Mouse (Mus musculus): ENCODE measurements at regions not wholly inside any gene's neighbourhood (a gene's known extent, or its start where the extent isn't known, plus 50 kb on each side); places are given as distances from the start of the nearest gene placed in this dataset.

DNA sequence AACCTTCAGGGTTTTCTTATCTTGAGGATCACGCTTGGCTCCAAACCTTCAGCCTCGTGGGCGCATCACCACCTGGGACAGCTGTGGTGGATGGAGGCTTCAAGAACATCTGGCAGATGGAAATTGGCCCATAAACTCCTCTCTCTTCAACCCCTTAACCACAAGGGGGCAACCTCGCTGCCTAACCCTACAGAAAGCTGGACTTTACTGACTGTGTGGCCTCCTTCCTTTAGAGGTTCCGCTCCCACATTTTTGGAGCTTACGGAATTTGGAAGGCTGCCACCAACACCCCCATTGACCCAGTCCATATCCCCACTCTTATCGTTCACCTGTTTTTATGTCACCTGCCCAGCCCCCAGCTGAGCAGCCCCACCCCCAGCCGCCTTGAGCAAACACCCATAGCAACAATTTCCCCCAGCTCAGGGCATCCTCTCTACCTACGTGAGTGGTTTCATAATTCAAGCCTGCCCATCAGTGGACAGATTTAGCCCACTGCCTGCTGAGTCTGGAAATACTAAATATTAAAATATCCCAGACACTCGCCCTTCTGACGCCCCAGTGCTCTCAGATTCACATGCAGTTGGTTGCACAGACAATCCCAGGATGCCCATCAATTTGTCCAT, 167.0 kb upstream of the Slc22a22 start:
- DNase-seq, result peak; percentile 42

DNA sequence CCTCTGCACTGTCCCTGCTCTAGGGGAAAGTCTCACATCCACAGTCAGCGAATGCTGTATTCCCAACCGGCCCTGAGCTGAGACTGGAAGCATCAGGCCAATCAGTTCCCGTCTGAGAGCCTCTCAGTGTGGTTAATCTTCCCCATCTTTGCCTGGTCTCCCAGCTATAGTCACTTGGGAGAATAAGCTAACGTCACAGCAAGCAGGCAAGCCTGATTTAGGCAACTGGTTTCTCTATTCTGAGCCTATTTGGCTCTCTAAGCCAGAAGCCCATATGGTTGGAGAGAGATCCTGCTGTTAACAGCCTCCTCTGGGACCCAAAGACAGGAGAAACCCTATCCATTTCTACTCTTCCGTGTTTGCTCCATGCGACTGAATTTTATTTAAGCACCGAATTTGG, 161.7 kb upstream of the Slc22a22 start:
- DNase-seq, result no peak

GRCm38 (mm10) chr15:57633067-57633466, 155.6 kb upstream of the Slc22a22 start:
- DNase-seq, result no peak

- DNase-seq, result no peak
These were observed 155.1 kb upstream of the Slc22a22 start for GRCm38 (mm10) chr15:57632537-57632936.

DNA sequence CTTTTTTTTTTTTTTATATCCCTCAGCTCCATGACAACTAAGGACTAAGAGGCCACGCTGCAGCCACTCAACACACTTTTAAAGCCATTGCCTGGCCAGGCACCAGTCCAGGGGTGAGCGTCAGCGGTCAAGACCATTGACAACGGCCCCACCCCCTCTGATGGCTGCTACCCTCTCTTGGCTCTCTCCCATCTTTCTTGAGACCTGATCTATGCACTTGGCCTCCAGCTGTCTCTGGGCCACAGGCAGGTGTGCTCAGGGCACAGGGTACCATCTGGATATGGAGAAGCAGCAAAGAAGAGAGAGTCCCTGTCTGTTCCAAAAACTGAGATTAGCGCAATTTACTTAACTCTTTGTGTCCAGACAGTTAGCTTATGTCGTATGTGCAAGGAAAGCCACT, 141.0 kb upstream of the Slc22a22 start:
- DNase-seq, result no peak

DNA sequence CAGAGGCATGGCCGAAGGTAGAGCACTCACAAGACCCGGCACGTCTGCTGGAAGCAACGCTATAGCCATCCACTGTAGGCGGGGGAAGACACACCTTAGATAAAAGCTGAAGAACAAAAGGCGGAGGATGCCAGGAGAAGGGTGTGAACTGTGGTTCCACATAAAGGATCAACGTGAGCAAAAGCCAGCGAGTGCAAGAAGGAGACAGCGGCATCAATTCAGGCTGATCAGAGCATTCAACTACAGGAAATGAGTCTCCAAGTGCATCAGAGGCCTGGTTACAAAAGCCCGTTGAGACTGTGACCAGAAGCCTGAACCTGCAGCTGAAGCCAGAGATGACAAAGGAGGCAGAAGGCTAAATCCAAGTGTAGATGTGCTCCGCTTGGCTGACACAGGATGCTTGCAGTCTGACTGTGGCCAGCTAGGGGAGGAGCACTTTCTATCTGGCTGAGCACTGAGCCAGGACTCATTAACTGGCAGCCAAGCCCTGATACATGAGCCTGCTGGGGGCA, 139.5 kb upstream of the Slc22a22 start:
- DNase-seq, result no peak

DNA sequence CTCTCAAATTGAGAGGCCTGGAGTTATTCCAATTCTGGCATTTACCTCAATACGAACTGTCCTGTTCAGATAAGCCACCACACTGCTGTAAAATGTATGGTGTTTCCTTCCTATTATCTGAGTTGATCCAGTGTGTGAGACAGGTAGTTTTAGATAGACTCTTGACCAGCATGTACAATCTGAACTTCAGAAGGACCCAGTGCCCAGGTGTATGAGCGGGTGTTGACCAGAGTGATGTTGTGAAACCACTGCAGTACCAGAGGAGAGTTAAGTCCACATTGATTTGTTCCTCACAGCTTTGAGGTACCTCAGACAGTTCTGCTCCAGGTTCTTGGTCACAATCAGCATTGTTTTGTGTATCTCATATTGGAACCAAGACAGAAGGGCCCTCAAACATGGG, 132.6 kb upstream of the Slc22a22 start:
- DNase-seq, result no peak

GRCm38 (mm10) chr15:57608519-57608918, 131.1 kb upstream of the Slc22a22 start:
- no peak for DNase-seq

DNA sequence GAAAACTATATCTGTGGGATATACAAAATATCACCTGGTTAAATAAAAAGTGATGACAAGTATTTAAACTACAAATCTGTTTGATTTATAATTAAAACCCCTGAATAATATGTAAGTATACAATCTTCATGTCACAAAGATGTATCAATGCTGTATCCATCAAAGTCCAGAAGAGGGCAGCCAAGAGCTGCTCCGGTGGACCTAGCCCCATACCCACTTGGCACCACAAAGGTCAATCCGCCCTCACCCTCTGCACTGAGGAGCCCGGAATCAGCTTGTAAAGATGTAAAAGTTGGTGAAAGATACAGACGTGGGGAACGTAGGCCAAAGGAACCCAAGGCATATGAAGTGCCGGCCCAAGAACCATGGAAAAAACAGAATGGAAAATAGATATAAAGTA, 123.1 kb upstream of the Slc22a22 start:
- DNase-seq, result peak; percentile 67

GRCm38 (mm10) chr15:57593326-57594004, 116.0 kb upstream of the Slc22a22 start:
- no peak for DNase-seq

- no peak for DNase-seq
These were observed 113.3 kb upstream of the Slc22a22 start for GRCm38 (mm10) chr15:57590597-57591219.

DNA sequence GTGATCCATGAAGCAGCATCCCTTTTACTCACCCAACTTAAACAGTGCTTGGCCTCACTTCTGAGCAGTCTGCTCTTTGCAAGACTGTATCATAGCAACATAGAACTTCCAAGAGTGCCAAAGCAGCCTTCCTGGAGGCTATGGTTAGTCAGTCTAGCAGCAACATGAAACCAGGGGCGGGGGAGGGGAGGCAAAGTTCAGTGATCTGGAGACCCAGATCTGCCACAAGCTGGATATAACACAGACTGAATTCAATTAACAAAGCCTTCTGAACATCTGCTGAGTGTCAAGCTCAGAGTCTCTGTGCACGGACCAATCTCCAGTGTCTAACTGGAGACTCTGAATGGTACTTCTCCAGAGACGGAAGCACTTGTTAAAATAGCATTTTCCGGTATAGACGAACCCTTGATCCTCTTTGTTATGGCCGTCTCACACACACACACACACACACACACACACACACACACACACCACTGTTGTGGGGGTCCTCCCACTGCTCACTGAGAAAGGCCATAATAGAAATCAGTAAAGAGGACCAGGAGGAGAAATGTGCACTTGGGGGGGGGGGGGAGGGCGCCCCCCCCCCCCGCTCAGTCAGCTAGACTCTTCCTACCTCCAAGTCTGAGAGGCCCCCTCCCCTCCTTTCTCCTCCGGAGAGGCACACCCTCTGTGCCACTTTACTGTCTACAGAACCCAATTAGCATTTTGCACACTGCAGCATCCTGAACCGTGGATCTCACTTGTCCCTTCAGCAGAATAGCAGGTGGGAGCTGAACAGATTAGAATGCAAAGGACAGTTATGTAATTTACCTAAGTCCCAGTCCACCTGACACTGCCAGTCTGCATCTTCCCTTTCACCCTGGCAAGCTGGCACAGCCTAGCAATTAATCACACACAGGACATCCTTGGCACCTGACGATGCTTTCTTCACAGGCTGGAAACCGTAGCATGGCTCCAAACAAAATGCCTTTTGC, 112.3 kb upstream of the Slc22a22 start:
- no peak for DNase-seq

GRCm38 (mm10) chr15:57585411-57585810, 108.0 kb upstream of the Slc22a22 start:
- no peak for DNase-seq

GRCm38 (mm10) chr15:57584498-57584897, 107.1 kb upstream of the Slc22a22 start:
- no peak for DNase-seq

DNA sequence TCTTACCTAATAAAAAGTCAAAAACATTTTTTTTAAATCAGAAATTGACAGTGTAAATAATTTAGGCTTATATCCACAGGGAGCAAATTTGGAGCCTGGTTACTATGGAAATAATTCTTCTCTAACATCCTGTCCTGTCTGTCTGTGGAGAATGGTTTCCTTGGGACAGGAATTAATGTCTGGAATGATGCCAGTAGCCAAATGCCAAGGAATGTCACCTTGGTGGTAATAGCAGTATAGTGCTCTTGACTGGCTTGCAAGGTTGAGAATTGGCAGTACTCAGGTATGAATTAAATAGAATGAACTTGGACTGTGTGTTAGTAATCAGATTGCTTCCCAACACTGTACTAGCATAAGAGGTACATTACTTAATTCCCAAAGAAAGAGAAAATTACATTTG, 103.8 kb upstream of the Slc22a22 start:
- DNase-seq, result no peak

DNA sequence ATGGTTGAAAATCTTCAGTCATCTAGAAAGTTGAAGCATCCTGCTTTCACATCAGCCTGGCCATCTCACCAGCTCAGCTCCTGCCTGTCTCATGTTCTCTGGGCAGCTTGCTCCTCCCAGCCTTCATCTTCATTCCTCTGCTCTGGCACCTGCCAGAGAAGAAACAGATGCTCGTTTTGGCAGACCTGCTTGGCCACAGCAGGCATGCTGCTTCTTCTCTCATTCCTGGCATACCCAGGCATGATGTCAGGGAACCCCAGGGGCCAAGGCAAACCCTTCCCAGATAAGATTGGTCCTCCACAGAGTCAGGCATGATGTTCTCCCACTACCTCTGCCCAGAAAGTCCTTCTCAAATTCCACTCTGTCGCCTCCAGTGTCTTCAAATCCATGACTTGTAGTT, 101.4 kb upstream of the Slc22a22 start:
- no peak for DNase-seq

DNA sequence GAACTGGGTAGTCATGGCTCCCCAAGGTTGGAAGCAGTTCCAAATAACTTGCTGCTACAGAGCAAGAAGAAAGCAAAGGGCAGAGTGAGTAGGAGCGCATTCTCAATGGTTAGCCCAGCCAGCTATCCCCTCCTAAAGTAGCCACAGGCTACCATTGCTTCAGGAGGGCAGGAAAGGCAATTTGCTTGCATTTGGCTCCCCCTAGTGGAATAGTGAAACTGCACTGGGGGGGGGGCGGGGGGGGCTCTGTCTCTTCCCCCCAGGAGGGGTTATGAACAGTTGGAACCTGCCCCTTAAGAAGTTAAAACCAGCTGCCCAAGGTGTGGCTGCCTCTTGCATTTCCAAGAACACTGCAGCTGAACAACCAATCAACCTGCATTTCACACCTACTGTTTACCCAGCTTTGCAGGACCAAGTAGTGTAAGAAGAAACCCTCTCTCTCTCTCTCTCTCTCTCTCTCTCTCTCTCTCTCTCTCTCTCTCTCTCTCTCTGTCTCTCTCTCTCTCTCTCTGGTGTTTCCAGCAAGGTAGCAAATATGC, 96.7 kb upstream of the Slc22a22 start:
- DNase-seq, result no peak

DNA sequence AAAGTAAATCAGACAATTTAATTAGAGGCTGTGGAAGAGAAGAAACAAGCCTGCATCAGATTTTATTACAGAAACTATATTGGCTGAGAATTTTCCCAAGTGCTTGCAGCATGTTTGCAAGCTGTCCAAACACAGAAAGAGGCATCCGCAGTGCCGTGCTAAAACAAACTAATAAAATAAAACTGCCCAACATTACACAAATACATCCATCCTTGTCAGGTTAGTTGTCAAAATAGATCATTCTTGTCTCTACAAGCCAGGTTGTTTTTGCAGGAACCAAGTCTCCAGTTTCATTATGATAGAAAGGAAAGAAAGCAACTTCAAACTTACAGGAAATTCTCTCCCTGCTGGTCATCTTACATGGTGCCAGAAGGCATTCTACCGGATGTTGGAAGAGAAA, 95.0 kb upstream of the Slc22a22 start:
- no peak for DNase-seq

- DNase-seq, result no peak
These were observed 90.7 kb upstream of the Slc22a22 start for GRCm38 (mm10) chr15:57568006-57568630.

GRCm38 (mm10) chr15:57547154-57547553, 69.7 kb upstream of the Slc22a22 start:
- DNase-seq, result no peak

- no peak for DNase-seq
These were observed 67.7 kb upstream of the Slc22a22 start for GRCm38 (mm10) chr15:57545141-57545540.

DNA sequence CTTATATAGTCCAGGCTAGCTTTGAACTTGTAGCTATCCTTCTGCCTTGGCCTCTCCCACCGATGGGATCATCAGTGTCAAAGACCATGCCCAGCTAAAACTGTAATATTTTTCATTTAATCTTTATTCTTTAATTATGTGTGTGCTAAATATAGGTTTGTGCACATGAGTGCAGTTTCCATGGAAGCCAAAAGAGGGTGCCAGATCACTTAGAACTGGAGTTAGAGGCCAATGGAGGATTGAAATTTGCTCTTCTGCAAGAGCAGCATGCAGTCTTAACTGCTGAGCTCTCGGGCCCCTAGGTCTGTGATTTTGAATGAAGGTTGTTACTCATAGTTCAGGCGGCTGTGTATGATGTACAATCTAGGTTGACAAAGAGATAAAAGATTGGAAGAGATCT, 66.6 kb upstream of the Slc22a22 start:
- no peak for DNase-seq

Measured in thymus, postnatal 25 days (tissue).